Mouse (Mus musculus) myocyte (in vitro differentiated cells): Measurements from ENCODE around the gene H2-Ob. TPM values are rescaled to one million over a fixed set of nuclear protein-coding genes. Genes with fewer than 3 reads are reported as not detected.

Experiments used
- H3K27me3 ChIP-seq: one replicate; pipeline ENCODE4 v1.6.1; 2011; ENCODE audit not compliant: control insufficient read depth, insufficient read depth, insufficient read length
- H3K36me3 ChIP-seq: one replicate; pipeline ENCODE4 v1.6.1; 2011; ENCODE audit not compliant: control insufficient read depth, insufficient read depth
- H3K4me2 ChIP-seq: one replicate; pipeline ENCODE4 v1.6.1; 2011; ENCODE audit warnings: low read depth, control low read depth
- H3K4me3 ChIP-seq: one replicate; pipeline ENCODE4 v1.5.1; 2011; ENCODE audit warnings: mild to moderate bottlenecking, control low read depth, moderate library complexity
- H3K79me2 ChIP-seq: one replicate; pipeline ENCODE4 v1.6.1; 2011; ENCODE audit not compliant: control insufficient read depth, insufficient read depth
- H3ac ChIP-seq: one replicate; pipeline ENCODE4 v1.6.1; 2011; ENCODE audit not compliant: control insufficient read depth, insufficient read length
- CEBPB ChIP-seq: IDR thresholded peaks from 2 replicates; pipeline ENCODE4 v1.6.1; 2011; ENCODE audit warnings: mild to moderate bottlenecking, moderate library complexity; ENCODE audit not compliant: poor library complexity, insufficient read depth, severe bottlenecking
- E2F4 ChIP-seq: IDR thresholded peaks from one replicate; pipeline ENCODE4 v1.6.1; 2011; ENCODE audit warnings: mild to moderate bottlenecking, control low read depth, moderate library complexity; ENCODE audit not compliant: insufficient read depth
- MAX ChIP-seq: IDR thresholded peaks from one replicate; pipeline ENCODE4 v1.6.1; 2011; ENCODE audit warnings: low read depth, mild to moderate bottlenecking, control low read depth
- MYOD1 ChIP-seq, 3 experiments: IDR thresholded peaks; one replicate each; pipeline ENCODE4 v1.6.1; 2011; ENCODE audit warnings: control low read depth in 2 of 3, low read depth in 2 of 3, mild to moderate bottlenecking in 2 of 3, moderate library complexity in 1 of 3; ENCODE audit not compliant: insufficient read length in 2 of 3, control insufficient read depth in 1 of 3
- MYOG ChIP-seq, 3 experiments: IDR thresholded peaks; one replicate each; pipeline ENCODE4 v1.6.1; 2011; ENCODE audit warnings: control low read depth in 2 of 3, low read depth in 2 of 3, mild to moderate bottlenecking in 2 of 3; ENCODE audit not compliant: insufficient read length in 2 of 3, control insufficient read depth in 1 of 3, insufficient read depth in 1 of 3
- POLR2A ChIP-seq: IDR thresholded peaks from one replicate; pipeline ENCODE4 v1.6.1; 2011; ENCODE audit warnings: low read depth, mild to moderate bottlenecking, control low read depth, moderate library complexity; ENCODE audit not compliant: insufficient read length
- POLR2AphosphoS2 ChIP-seq: IDR thresholded peaks from one replicate; pipeline ENCODE4 v1.6.1; 2011; ENCODE audit warnings: low read depth, control low read depth; ENCODE audit not compliant: insufficient read length
- REST ChIP-seq: IDR thresholded peaks from one replicate; pipeline ENCODE4 v1.6.1; 2011; ENCODE audit warnings: mild to moderate bottlenecking, control low read depth, moderate library complexity; ENCODE audit not compliant: insufficient read depth, insufficient read length
- SRF ChIP-seq: IDR thresholded peaks from one replicate; pipeline ENCODE4 v1.6.1; 2011; ENCODE audit warnings: low read depth; ENCODE audit not compliant: control insufficient read depth, insufficient read length
- TCF12 ChIP-seq: IDR thresholded peaks from one replicate; pipeline ENCODE4 v1.6.1; 2011; ENCODE audit warnings: mild to moderate bottlenecking, control low read depth; ENCODE audit not compliant: poor library complexity, insufficient read depth, severe bottlenecking
- TCF3 ChIP-seq: IDR thresholded peaks from one replicate; pipeline ENCODE4 v1.6.1; 2011; ENCODE audit warnings: low read depth, control low read depth; ENCODE audit not compliant: insufficient read length
- USF1 ChIP-seq: IDR thresholded peaks from one replicate; pipeline ENCODE4 v1.6.1; 2011; ENCODE audit warnings: low read depth, mild to moderate bottlenecking, control low read depth, moderate library complexity
- polyA plus RNA-seq: library from polyadenylated mRNA; unstranded; fragments of >200 nt; fragmentation: generic; extraction: Trizol; gene quantifications from one replicate; pipeline ENCODE4 v1.2.1, GENCODE M21; 2012; ENCODE audit warnings: missing spikeins

H2-Ob gene
- polyA plus RNA-seq, 1 experiment: not detected

- H3K27me3 ChIP-seq: peaks cover 5% of the 10 kb centered on the region
- TF ChIP-seq MYOD1 (IDR thresholded peaks at IDR 0.05; ENCODE audit: control insufficient read depth in 1 of 3, insufficient read length in 2 of 3, low read depth in 2 of 3) (no peak), CEBPB (no peak), POLR2AphosphoS2 (no peak), TCF12 (no peak), MAX (no peak), REST (no peak), E2F4 (no peak), TCF3 (no peak), MYOG (IDR thresholded peaks at IDR 0.05; ENCODE audit: control insufficient read depth in 1 of 3, insufficient read depth in 1 of 3, insufficient read length in 2 of 3, low read depth in 2 of 3) (no peak), SRF (no peak), POLR2A (no peak), USF1 (no peak)
- no peaks in the 10 kb centered on the region for H3K79me2 ChIP-seq
- no peak overlapping the region for H3K4me2 ChIP-seq
- no peak overlapping the region for H3ac ChIP-seq
- no peak overlapping the region for H3K4me3 ChIP-seq
- H3K36me3 ChIP-seq: no peaks in the 10 kb centered on the region
These were observed 54.8 kb downstream of the H2-Ob start for GRCm38 (mm10) chr17:34293533-34293932.

GRCm38 (mm10) chr17:34294249-34294648, 55.5 kb downstream of the H2-Ob start:
- Histone ChIP-seq H3K79me2 (no peaks in the 10 kb centered on the region), H3K4me2 (no peak overlapping the region), H3K4me3 (no peak overlapping the region), H3K27me3 (peaks cover 5% of the 10 kb centered on the region), H3ac (no peak overlapping the region), H3K36me3 (no peaks in the 10 kb centered on the region)
- TF ChIP-seq REST: no peak
- no peak for TF ChIP-seq USF1
- no peak for TF ChIP-seq TCF3
- TF ChIP-seq POLR2AphosphoS2: no peak

GRCm38 (mm10) chr17:34295307-34295706, 56.6 kb downstream of the H2-Ob start:
- H3K4me3 ChIP-seq: no peak overlapping the region
- no peaks in the 10 kb centered on the region for H3K79me2 ChIP-seq
- peaks cover 5% of the 10 kb centered on the region for H3K27me3 ChIP-seq
- H3ac ChIP-seq: no peak overlapping the region
- no peak overlapping the region for H3K4me2 ChIP-seq
- TF ChIP-seq CEBPB (no peak), POLR2AphosphoS2 (no peak), SRF (no peak), TCF3 (no peak), REST (no peak), MYOD1 (IDR thresholded peaks at IDR 0.05; ENCODE audit: control insufficient read depth in 1 of 3, insufficient read length in 2 of 3, low read depth in 2 of 3) (no peak), MAX (no peak), MYOG (IDR thresholded peaks at IDR 0.05; ENCODE audit: control insufficient read depth in 1 of 3, insufficient read depth in 1 of 3, insufficient read length in 2 of 3, low read depth in 2 of 3) (no peak), TCF12 (no peak), POLR2A (no peak), USF1 (no peak), E2F4 (no peak)
- H3K36me3 ChIP-seq: no peaks in the 10 kb centered on the region

- Histone ChIP-seq H3K4me2 (no peak overlapping the region), H3ac (no peak overlapping the region), H3K4me3 (no peak overlapping the region)
These were observed 57.4 kb downstream of the H2-Ob start for GRCm38 (mm10) chr17:34295891-34296794.

More at GRCm38 (mm10) chr17:34295891-34296794, 57.4 kb downstream of the H2-Ob start:
- no peaks in the 10 kb centered on the region for H3K36me3 ChIP-seq
- no peak for TF ChIP-seq E2F4
- TF ChIP-seq CEBPB: no peak
- no peak for TF ChIP-seq REST
- TF ChIP-seq SRF: no peak
- no peak for TF ChIP-seq MYOG (IDR thresholded peaks at IDR 0.05; ENCODE audit: control insufficient read depth in 1 of 3, insufficient read depth in 1 of 3, insufficient read length in 2 of 3, low read depth in 2 of 3)
- TF ChIP-seq MYOD1 (IDR thresholded peaks at IDR 0.05; ENCODE audit: control insufficient read depth in 1 of 3, insufficient read length in 2 of 3, low read depth in 2 of 3): no peak
- no peak for TF ChIP-seq POLR2AphosphoS2
- TF ChIP-seq MAX: no peak
- no peak for TF ChIP-seq USF1
- no peak for TF ChIP-seq TCF3
- H3K27me3 ChIP-seq: peaks cover 5% of the 10 kb centered on the region
- no peaks in the 10 kb centered on the region for H3K79me2 ChIP-seq
